Mouse (Mus musculus) liver, postnatal 0 days (tissue): ENCODE results near the gene Cdh8. TPM values are rescaled to one million over a fixed set of nuclear protein-coding genes. Genes with fewer than 3 reads are reported as not detected.

Experiments used
- ATAC-seq: fragments of 200-750 bp; cut with Nextera tagmentation; 2 replicates; pipeline ENCODE4 v1.8.0; 2017; ENCODE audit warnings: mild to moderate bottlenecking, moderate library complexity
- DNase-seq: peaks from one replicate; pipeline ENCODE4 v3.0.0-alpha.2; 2016
- H3K27ac ChIP-seq: fragments of 300-500 bp; sonication (generic); 2 replicates; pipeline ENCODE4 v1.5.1; 2014; ENCODE audit warnings: antibody characterized with exemption, moderate library complexity, mild to moderate bottlenecking, low read depth
- H3K27me3 ChIP-seq: fragments of 300-500 bp; sonication (generic); 2 replicates; pipeline ENCODE4 v1.6.1; 2014; ENCODE audit warnings: low read length, control low read depth, mixed read lengths; ENCODE audit not compliant: insufficient read depth
- H3K36me3 ChIP-seq: fragments of 300-500 bp; sonication (generic); replicated peaks from 2 replicates; pipeline ENCODE4 v1.6.1; 2014; ENCODE audit warnings: mild to moderate bottlenecking, control low read depth, low read length, moderate library complexity, mixed read lengths; ENCODE audit not compliant: insufficient read depth
- H3K4me1 ChIP-seq: fragments of 300-500 bp; sonication (generic); 2 replicates; pipeline ENCODE4 v1.6.1; 2014; ENCODE audit warnings: antibody characterized with exemption, mild to moderate bottlenecking, control low read depth; ENCODE audit not compliant: insufficient read depth
- H3K4me2 ChIP-seq: fragments of 300-500 bp; sonication (generic); 2 replicates; pipeline ENCODE4 v1.6.1; 2014; ENCODE audit warnings: low read depth, mild to moderate bottlenecking, low read length, moderate library complexity, mixed read lengths
- H3K4me3 ChIP-seq: fragments of 300-500 bp; sonication (generic); 2 replicates; pipeline ENCODE4 v1.5.1; 2014; ENCODE audit warnings: low read depth, low read length
- H3K9ac ChIP-seq: fragments of 300-500 bp; sonication (generic); replicated peaks from 2 replicates; pipeline ENCODE4 v1.6.1; 2014; ENCODE audit warnings: mild to moderate bottlenecking, moderate library complexity
- H3K9me3 ChIP-seq: fragments of 300-500 bp; sonication (generic); 2 replicates; pipeline ENCODE4 v1.6.1; 2016; ENCODE audit warnings: mild to moderate bottlenecking, control low read depth, low read length, mixed read lengths
- CTCF ChIP-seq: sonication (generic); IDR thresholded peaks from 2 replicates; pipeline ENCODE4 v1.5.1; 2016; ENCODE audit warnings: antibody characterized with exemption, low read depth
- EP300 ChIP-seq: IDR thresholded peaks from 2 replicates; pipeline ENCODE4 v1.6.1; 2016; ENCODE audit warnings: antibody characterized with exemption, low read depth, mild to moderate bottlenecking
- WGBS: fragments of 180-500 bp; shearing (Covaris S2); extraction: QIAGEN DNeasy Blood & Tissue Kit; methylation state at CpG from one replicate; pipeline ENCODE4 v1.1.7; 2014; ENCODE audit not compliant: insufficient replicate concordance; 5-methylcytosine and 5-hydroxymethylcytosine counted together
- polyA plus RNA-seq: library from polyadenylated mRNA; unstranded; fragments of >200 nt; fragmentation: Nextera tagmentation; extraction: Ambion mirVana; gene quantifications from 2 replicates; pipeline ENCODE4 v1.2.1, GENCODE M21; 2015

Cdh8 gene
- polyA plus RNA-seq, 1 experiment from 2014 or later: not detected

GRCm38 (mm10) chr8:99415076-99415965 lies 950 bp downstream of the Cdh8 start:
- no peaks in the 10 kb centered on the region for H3K4me1 ChIP-seq
- no peak overlapping the region for H3K9ac ChIP-seq
- peaks cover 27% of the 10 kb centered on the region for H3K27me3 ChIP-seq
- no peak overlapping the region for H3K4me3 ChIP-seq
- 2% methylated on average over 48 of the region's 48 CpGs for WGBS
- no peaks in the 10 kb centered on the region for H3K36me3 ChIP-seq
- no peak overlapping the region for H3K4me2 ChIP-seq
- no peaks in the 10 kb centered on the region for H3K9me3 ChIP-seq
- TF ChIP-seq CTCF: no peak
- TF ChIP-seq EP300: no peak
- no peak overlapping the region for H3K27ac ChIP-seq
- no peak for DNase-seq
- ATAC-seq: no peak

- no peaks in the 10 kb centered on the region for H3K9me3 ChIP-seq
- H3K4me1 ChIP-seq: no peaks in the 10 kb centered on the region
- ATAC-seq: no peak
- H3K27me3 ChIP-seq: peaks cover 27% of the 10 kb centered on the region
- 14% methylated on average over 9 of the region's 9 CpGs for WGBS
- no peak overlapping the region for H3K9ac ChIP-seq
- no peak overlapping the region for H3K4me2 ChIP-seq
- DNase-seq: no peak
- no peaks in the 10 kb centered on the region for H3K36me3 ChIP-seq
- no peak overlapping the region for H3K27ac ChIP-seq
- no peak for TF ChIP-seq EP300
- no peak for TF ChIP-seq CTCF
- H3K4me3 ChIP-seq: no peak overlapping the region
Measured at GRCm38 (mm10) chr8:99414483-99414921, 1.8 kb downstream of the Cdh8 start.

DNA sequence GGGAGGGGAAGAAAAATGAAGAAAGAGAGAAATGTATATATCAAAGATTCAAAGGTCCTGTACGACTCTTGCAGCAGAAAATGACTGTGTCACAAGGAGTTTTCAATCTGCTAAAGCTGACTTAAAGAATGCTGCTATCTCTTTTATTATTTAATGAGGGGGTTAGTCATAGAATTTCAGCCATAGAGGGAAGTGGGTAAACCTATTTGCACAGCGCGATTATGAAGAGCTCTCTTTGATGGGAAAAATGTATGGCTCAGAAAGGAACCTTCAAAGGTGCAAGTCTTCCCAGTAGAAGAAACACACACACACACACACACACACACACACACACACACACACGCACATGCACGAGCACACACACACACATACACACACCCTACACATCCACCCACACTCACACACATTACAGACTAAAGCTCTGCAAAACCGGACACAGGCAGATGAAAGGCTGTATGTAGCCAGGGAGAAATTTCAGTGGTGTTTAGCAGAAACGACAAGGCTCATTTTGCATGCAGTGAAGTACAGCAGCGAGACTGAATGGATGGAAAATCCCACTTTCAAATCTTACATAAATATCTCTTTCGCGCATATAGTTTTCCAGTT lies 2.3 kb downstream of the Cdh8 start:
- no peak overlapping the region for H3K27ac ChIP-seq
- WGBS: 46% methylated on average over 10 of the region's 10 CpGs
- DNase-seq (no peak), ATAC-seq (no peak)
- H3K27me3 ChIP-seq: peaks cover 27% of the 10 kb centered on the region
- no peak overlapping the region for H3K4me2 ChIP-seq
- TF ChIP-seq EP300: no peak
- no peak for TF ChIP-seq CTCF
- no peak overlapping the region for H3K9ac ChIP-seq
- no peaks in the 10 kb centered on the region for H3K36me3 ChIP-seq
- no peaks in the 10 kb centered on the region for H3K4me1 ChIP-seq
- H3K9me3 ChIP-seq: no peaks in the 10 kb centered on the region
- H3K4me3 ChIP-seq: no peak overlapping the region

- 71% methylated on average over 4 of the region's 4 CpGs for WGBS
- H3K4me3 ChIP-seq: no peak overlapping the region
- no peak overlapping the region for H3K4me2 ChIP-seq
Measured at GRCm38 (mm10) chr8:99393908-99394307, 22.4 kb downstream of the Cdh8 start.

DNA sequence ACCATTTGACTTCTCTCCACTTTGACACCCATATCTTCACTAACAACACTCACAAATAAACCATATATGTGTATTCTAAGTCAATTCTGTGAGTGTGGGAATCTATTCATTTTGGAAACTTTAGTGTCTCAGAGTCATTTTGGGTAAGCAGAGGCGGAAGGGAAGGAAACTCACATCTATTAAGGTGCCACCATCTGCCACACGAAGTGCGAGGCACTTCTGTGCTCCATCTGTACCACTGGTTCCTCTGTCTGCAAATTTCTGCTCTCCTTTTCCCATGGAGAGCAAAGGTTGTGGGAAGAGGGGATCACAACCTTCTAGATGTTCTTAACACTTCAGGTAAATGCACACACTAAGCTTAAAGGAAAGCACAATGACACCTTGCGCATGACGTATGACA lies 46.2 kb downstream of the Cdh8 start:
- WGBS: 82% methylated on average over 5 of the region's 5 CpGs

More at GRCm38 (mm10) chr8:99393908-99394307, 22.4 kb downstream of the Cdh8 start:
- TF ChIP-seq EP300 (no peak), CTCF (no peak)
- Histone ChIP-seq H3K9ac (no peak overlapping the region), H3K36me3 (no peaks in the 10 kb centered on the region), H3K27ac (no peak overlapping the region), H3K4me1 (no peaks in the 10 kb centered on the region), H3K27me3 (no peaks in the 10 kb centered on the region), H3K9me3 (no peaks in the 10 kb centered on the region)
- no peak for DNase-seq
- ATAC-seq: no peak

DNA sequence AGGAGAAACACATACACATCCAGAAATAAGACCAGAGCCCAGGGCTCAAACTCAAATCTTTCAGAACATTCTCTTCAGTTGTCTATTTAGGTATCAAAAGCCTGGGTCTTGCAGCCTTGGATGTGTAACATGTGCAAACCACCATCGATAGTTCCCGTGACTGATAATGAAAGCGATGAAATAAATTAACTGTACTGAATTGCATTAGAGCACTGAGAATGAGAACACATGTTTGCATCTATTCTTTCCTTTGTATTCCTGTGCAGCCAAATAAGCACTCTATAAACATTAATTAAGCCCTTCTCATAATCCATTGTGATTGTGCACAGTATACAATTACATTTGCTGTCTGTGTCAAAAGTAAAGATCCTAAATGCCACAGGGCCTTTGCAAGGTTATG lies 47.1 kb downstream of the Cdh8 start:
- Histone ChIP-seq H3K9me3 (no peaks in the 10 kb centered on the region), H3K27ac (no peak overlapping the region), H3K36me3 (no peaks in the 10 kb centered on the region), H3K4me2 (no peak overlapping the region), H3K4me1 (no peaks in the 10 kb centered on the region), H3K4me3 (no peak overlapping the region), H3K9ac (no peak overlapping the region), H3K27me3 (no peaks in the 10 kb centered on the region)
- ATAC-seq (no peak), DNase-seq (no peak)
- WGBS: 95% methylated on average over 3 of the region's 3 CpGs
- TF ChIP-seq CTCF: no peak
- no peak for TF ChIP-seq EP300

More for the DNA sequence above, 46.2 kb downstream of the Cdh8 start:
- no peak overlapping the region for H3K4me3 ChIP-seq
- no peak overlapping the region for H3K27ac ChIP-seq
- DNase-seq (no peak), ATAC-seq (no peak)
- no peak overlapping the region for H3K9ac ChIP-seq
- no peaks in the 10 kb centered on the region for H3K27me3 ChIP-seq
- H3K36me3 ChIP-seq: no peaks in the 10 kb centered on the region
- TF ChIP-seq EP300 (no peak), CTCF (no peak)
- H3K4me1 ChIP-seq: no peaks in the 10 kb centered on the region
- H3K9me3 ChIP-seq: no peaks in the 10 kb centered on the region
- H3K4me2 ChIP-seq: no peak overlapping the region
